Mouse (Mus musculus) thymus, adult 2 months (tissue): ENCODE data around the gene Crygb.

Source experiments
- CTCF ChIP-seq: fragments of 200-500 bp; IDR thresholded peaks from 2 replicates; pipeline ENCODE4 v1.5.1; 2012; ENCODE audit warnings: mild to moderate bottlenecking, control low read depth, low read length, moderate library complexity, borderline replicate concordance; ENCODE audit not compliant: control insufficient read depth, poor library complexity, insufficient read depth; ENCODE audit errors: extremely low read depth
- POLR2A ChIP-seq: fragments of 200-500 bp; IDR thresholded peaks from 2 replicates; pipeline ENCODE4 v1.6.1; 2012; ENCODE audit warnings: mild to moderate bottlenecking, low read length, control low read depth, moderate library complexity; ENCODE audit not compliant: control insufficient read depth, poor library complexity, insufficient read depth; ENCODE audit errors: extremely low read depth

DNA sequence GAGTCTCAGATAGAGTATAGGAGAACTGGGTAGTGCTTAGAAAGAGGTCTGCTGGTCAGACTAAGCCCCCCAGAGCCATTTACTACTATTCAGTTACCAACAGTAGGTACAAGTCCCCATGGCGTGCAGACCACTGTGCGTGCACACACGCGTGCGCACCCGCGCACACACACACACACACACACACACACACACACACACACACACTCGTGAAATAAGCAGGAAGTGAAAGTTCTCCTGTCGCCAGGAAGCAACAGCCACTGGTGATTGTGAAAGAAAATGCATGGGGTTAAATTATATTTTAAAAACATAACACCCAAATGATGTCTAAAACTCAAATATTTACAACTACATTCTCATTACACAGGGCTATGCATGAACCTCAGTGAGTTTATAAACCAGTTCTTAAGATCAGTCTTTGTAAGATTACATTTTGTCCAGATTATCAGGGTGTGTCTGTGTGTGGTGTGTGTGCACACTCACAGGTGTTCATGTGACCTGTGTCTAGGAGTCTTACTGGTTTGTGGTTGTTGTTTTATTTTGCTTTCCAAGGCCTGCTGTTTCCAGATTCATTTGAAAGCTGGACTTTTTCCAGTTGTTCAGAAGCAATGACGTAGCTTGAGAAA is 25.7 kb upstream of the Crygb start:
- TF ChIP-seq CTCF (no peak), POLR2A (no peak)
